Mouse (Mus musculus): ENCODE measurements around the gene Matn3. TPM values are rescaled to one million over a fixed set of nuclear protein-coding genes. Genes with fewer than 3 reads are reported as not detected.

Matn3 gene
- polyA plus RNA-seq, 1 experiment from 2014 or later: 1.4 TPM

- Histone ChIP-seq H3K27ac (replicated peaks; ENCODE audit: low read depth, low read length) (no peak overlapping the region), H3K4me3 (ENCODE audit: low read depth, low read length) (no peak overlapping the region), H3K4me1 (ENCODE audit: control insufficient read depth, insufficient read depth, low read length) (no peaks in the 10 kb centered on the region), H3K9ac (replicated peaks; ENCODE audit: low read length) (no peak overlapping the region), H3K4me2 (ENCODE audit: low read depth, low read length) (no peak overlapping the region), H3K9me3 (replicated peaks; ENCODE audit: control insufficient read depth, low read length) (no peaks in the 10 kb centered on the region), H3K36me3 (replicated peaks; ENCODE audit: control insufficient read depth, insufficient read depth, low read depth, low read length) (no peaks in the 10 kb centered on the region), H3K27me3 (ENCODE audit: control insufficient read depth, insufficient read depth, low read length) (no peaks in the 10 kb centered on the region)
- ATAC-seq (replicated peaks; ENCODE audit: insufficient number of reproducible peaks, low FRiP score, low TSS enrichment, low read depth): no peak
- DNase-seq (ENCODE audit: low spot score): no peak
- 87% methylated on average over 8 of the region's 8 CpGs for WGBS
These were observed 72.7 kb downstream of the Matn3 start for GRCm38 (mm10) chr12:9020431-9020830.

- Histone ChIP-seq H3K9ac (replicated peaks; ENCODE audit: low read length) (no peak overlapping the region), H3K9me3 (replicated peaks; ENCODE audit: control insufficient read depth, low read length) (no peaks in the 10 kb centered on the region), H3K4me3 (ENCODE audit: low read depth, low read length) (no peak overlapping the region), H3K27ac (replicated peaks; ENCODE audit: low read depth, low read length) (no peak overlapping the region), H3K27me3 (ENCODE audit: control insufficient read depth, insufficient read depth, low read length) (no peaks in the 10 kb centered on the region), H3K36me3 (replicated peaks; ENCODE audit: control insufficient read depth, insufficient read depth, low read depth, low read length) (no peaks in the 10 kb centered on the region), H3K4me1 (ENCODE audit: control insufficient read depth, insufficient read depth, low read length) (no peaks in the 10 kb centered on the region), H3K4me2 (ENCODE audit: low read depth, low read length) (no peak overlapping the region)
- no peak for ATAC-seq (replicated peaks; ENCODE audit: insufficient number of reproducible peaks, low FRiP score, low TSS enrichment, low read depth)
- DNase-seq (ENCODE audit: low spot score): no peak
- WGBS: 67% methylated on average over 3 of the region's 3 CpGs
These were observed 73.3 kb downstream of the Matn3 start for GRCm38 (mm10) chr12:9020986-9021385.

Other genes starting within 250 kb of the Matn3 start
- gene Sdc1, start 176.6 kb upstream of the Matn3 start, polyA plus RNA-seq (2014; fragmentation: Nextera tagmentation; extraction: Ambion mirVana): 120 and 128 TPM in 2 replicates
- gene Laptm4a, start 26.3 kb upstream of the Matn3 start, polyA plus RNA-seq (2014; fragmentation: Nextera tagmentation; extraction: Ambion mirVana): 224 and 243 TPM in 2 replicates
- 25.3 and 27.5 TPM in 2 replicates for gene Wdr35, start 26.0 kb downstream of the Matn3 start, polyA plus RNA-seq (2014; fragmentation: Nextera tagmentation; extraction: Ambion mirVana)
- gene Ttc32, start 82.1 kb downstream of the Matn3 start, polyA plus RNA-seq (2014; fragmentation: Nextera tagmentation; extraction: Ambion mirVana): 17.9 and 19.2 TPM in 2 replicates

Data from embryonic facial prominence, embryonic 11.5 days (tissue).